Mouse (Mus musculus) G1E (cell line): ENCODE results near the gene Gtf2h5. TPM values are rescaled to one million over a fixed set of nuclear protein-coding genes. Genes with fewer than 3 reads are reported as not detected.

ENCODE experiments used
- ATAC-seq: 2 replicates; pipeline ENCODE4 v1.8.0; 2016; ENCODE audit warnings: mild to moderate bottlenecking; ENCODE audit not compliant: insufficient number of reproducible peaks, poor library complexity, low FRiP score, severe bottlenecking; ENCODE audit errors: extremely low read depth
- DNase-seq: peaks from one replicate; pipeline ENCODE4 v3.0.0; 2012; ENCODE audit warnings: low spot score
- H3K27me3 ChIP-seq: 2 replicates; pipeline ENCODE4 v1.6.1; 2012; ENCODE audit warnings: mild to moderate bottlenecking, low read length, inconsistent platforms; ENCODE audit not compliant: insufficient read depth
- H3K36me3 ChIP-seq: replicated peaks from 2 replicates; pipeline ENCODE3; 2012; ENCODE audit warnings: mild to moderate bottlenecking, inconsistent platforms
- H3K4me1 ChIP-seq: 2 replicates; pipeline ENCODE4 v1.6.1; 2012; ENCODE audit warnings: low read depth, low read length, inconsistent platforms, mixed read lengths; ENCODE audit not compliant: insufficient read depth
- H3K4me3 ChIP-seq: 2 replicates; pipeline ENCODE4 v1.5.1; 2012; ENCODE audit warnings: low read depth, mild to moderate bottlenecking, inconsistent platforms, low read length, moderate library complexity, mixed read lengths
- H3K9me3 ChIP-seq: replicated peaks from 2 replicates; pipeline ENCODE4 v1.6.1; 2012; ENCODE audit warnings: inconsistent platforms
- CTCF ChIP-seq: IDR thresholded peaks from 2 replicates; pipeline ENCODE4 v1.5.1; 2012; ENCODE audit warnings: low read depth, low read length, inconsistent platforms, mixed read lengths
- GATA1 ChIP-seq: IDR thresholded peaks from 2 replicates; pipeline ENCODE4 v1.6.1; 2012; ENCODE audit warnings: borderline replicate concordance, low read length, inconsistent platforms, mixed read lengths
- GATA2 ChIP-seq: IDR thresholded peaks from 2 replicates; pipeline ENCODE4 v1.6.1; 2012; ENCODE audit warnings: low read depth, low read length, inconsistent platforms, borderline replicate concordance
- POLR2AphosphoS5 ChIP-seq: IDR thresholded peaks from 2 replicates; pipeline ENCODE4 v1.6.1; 2012; ENCODE audit warnings: low read depth, low read length, inconsistent platforms; ENCODE audit not compliant: insufficient replicate concordance
- TAL1 ChIP-seq: conservative IDR thresholded peaks from 2 replicates; pipeline ENCODE4 v1.6.1; 2012; ENCODE audit warnings: low read depth, low read length, inconsistent platforms, mixed read lengths
- polyA plus RNA-seq: library from polyadenylated mRNA; stranded (reverse); fragments of >175 nt; gene quantifications from 2 replicates; pipeline ENCODE4 v1.2.3, GENCODE M21; 2012
- total RNA-seq, 2 experiments: library from RNA; stranded (forward) in 1 of 2; stranded (reverse) in 1 of 2; fragments of 200-1000 nt in 1 of 2; fragments of >200 nt in 1 of 2; fragmentation: Nextera tagmentation in 1 of 2; gene quantifications; 2 replicates each; pipeline ENCODE4 v1.2.3; 2014 to 2017

Gtf2h5 gene
- total and polyA plus RNA-seq, 3 experiments, result 3.5 to 119 (median 51.1) TPM

DNA sequence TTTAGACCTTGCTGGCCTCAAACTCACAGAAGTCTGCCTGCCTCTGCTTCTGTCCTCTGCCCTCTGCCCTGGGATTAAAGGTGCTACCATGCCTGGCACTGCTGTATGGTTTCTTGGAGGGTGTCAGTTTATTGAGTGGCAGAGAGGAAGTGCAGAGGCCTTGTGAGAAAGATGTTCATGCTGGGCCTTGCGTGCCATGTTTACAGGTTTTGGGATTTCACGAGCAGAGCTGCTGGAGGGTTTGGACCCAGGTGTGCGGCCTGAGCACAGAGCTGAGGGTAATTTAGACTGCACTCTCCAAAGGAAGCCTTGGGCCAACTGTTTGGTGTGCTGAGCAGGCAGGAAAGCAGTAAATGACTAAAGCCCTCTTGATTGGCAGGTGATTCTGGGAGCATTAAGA is 38.3 kb downstream of the Gtf2h5 start:
- no peaks in the 10 kb centered on the region for H3K9me3 ChIP-seq
- no peaks in the 10 kb centered on the region for H3K27me3 ChIP-seq
- no peak overlapping the region for H3K4me3 ChIP-seq
- peaks cover 36% of the 10 kb centered on the region for H3K36me3 ChIP-seq
- no peak for TF ChIP-seq CTCF
- no peak for TF ChIP-seq TAL1
- no peak for TF ChIP-seq GATA1
- TF ChIP-seq POLR2AphosphoS5, result no peak
- no peak for TF ChIP-seq GATA2
- peaks cover 6% of the 10 kb centered on the region; the same call in 1 of the 2 replicates for H3K4me1 ChIP-seq
- no peak for DNase-seq
- no peak for ATAC-seq

DNA sequence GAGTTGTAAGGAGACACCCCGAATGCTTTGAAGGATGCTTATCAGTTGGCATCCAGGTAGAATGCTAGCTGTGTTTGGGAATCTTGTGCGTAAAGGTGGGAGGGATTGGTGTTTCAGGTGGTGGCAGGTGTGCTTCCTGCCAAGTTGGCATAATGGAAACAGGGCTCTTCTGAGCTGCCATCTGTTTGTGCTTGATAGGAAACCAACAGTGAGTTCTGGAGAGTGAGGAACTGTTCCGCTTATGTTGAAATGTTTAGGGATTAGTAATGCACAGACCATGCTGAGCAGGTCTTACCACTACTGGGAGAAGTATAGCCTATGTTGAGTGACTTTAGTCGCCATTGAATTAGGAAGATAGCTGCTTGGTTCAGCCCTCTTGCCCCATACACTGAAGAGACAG is 39.3 kb downstream of the Gtf2h5 start:
- TF ChIP-seq GATA1 (no peak), CTCF (no peak), TAL1 (no peak), GATA2 (no peak), POLR2AphosphoS5 (no peak)
- peaks cover 40% of the 10 kb centered on the region for H3K36me3 ChIP-seq

DNA sequence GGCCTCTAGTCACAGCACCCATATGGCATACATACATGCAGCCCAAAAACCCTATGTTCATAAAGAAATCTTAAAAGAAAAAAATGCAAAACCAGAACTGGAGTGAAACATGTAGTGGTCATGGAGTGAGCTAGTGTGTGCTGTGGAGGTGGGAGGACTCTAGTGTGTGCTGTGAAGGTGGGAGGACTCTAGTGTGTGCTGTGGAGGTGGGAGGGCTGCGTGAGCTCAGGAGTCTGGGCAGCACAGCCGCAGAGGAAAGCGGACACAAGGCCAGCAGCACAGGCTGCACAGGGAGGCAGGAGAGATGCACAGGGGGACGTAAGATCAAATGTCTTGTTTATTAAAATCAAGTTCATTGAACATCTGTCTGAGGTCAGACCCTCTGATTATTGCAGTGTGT is 44.2 kb downstream of the Gtf2h5 start:
- no peak for DNase-seq
- ATAC-seq, result no peak
- peaks cover 12% of the 10 kb centered on the region; the same call in 1 of the 2 replicates for H3K4me1 ChIP-seq
- no peak for TF ChIP-seq POLR2AphosphoS5
- TF ChIP-seq GATA1, result no peak
- no peak for TF ChIP-seq GATA2
- TF ChIP-seq TAL1, result no peak
- TF ChIP-seq CTCF, result no peak
- peaks cover 33% of the 10 kb centered on the region for H3K36me3 ChIP-seq
- no peaks in the 10 kb centered on the region for H3K27me3 ChIP-seq
- no peak overlapping the region for H3K4me3 ChIP-seq
- no peaks in the 10 kb centered on the region for H3K9me3 ChIP-seq

More for the DNA sequence above, 39.3 kb downstream of the Gtf2h5 start:
- no peak for DNase-seq
- Histone ChIP-seq H3K4me3 (no peak overlapping the region), H3K9me3 (no peaks in the 10 kb centered on the region), H3K4me1 (peaks cover 6% of the 10 kb centered on the region; the same call in 1 of the 2 replicates), H3K27me3 (no peaks in the 10 kb centered on the region)
- ATAC-seq, result no peak

DNA sequence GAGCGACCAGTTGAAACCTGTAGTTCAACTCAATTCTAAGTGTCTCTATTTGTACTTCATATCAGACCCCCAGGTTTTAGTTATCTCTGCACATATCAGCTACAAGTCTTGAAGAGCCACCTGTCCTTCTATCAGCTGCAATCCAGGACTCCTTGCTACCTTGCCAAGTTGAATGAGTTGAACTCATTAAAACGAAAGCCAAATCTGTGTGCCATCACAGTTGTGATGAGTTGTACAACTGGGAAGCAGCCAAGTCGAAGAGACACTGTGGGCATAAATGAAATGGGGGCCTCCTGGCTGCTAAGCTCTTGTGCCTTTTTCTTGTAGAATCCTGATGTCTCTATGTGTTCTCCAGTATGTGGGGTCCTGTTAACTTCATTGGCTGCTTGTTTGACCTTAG is 45.9 kb downstream of the Gtf2h5 start:
- Histone ChIP-seq H3K27me3 (no peaks in the 10 kb centered on the region), H3K4me1 (peaks cover 12% of the 10 kb centered on the region; the same call in 1 of the 2 replicates), H3K9me3 (no peaks in the 10 kb centered on the region), H3K4me3 (no peak overlapping the region), H3K36me3 (peaks cover 30% of the 10 kb centered on the region)
- ATAC-seq (no peak), DNase-seq (no peak)
- TF ChIP-seq POLR2AphosphoS5 (no peak), TAL1 (no peak), CTCF (no peak)

DNA sequence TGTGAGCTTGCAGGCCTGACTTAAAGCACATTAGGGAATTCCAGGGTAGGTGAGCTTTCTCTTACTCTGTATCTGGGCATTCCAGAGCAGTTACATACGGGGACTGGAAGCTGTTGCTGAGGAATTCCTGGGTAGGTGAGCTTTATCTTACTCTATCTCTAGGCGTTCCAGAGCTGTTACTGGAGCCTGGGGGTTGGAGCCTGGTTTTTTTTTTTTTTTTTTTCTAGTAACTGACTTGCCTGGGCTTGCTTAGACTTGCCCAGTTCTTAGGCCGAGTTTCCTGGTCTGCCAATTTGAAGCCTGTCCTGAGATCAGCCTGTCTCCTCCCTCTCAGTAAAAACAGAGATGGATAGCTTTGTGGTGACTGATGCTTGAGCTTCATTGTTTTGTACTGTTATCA is 48.5 kb downstream of the Gtf2h5 start:
- Histone ChIP-seq H3K9me3 (no peaks in the 10 kb centered on the region), H3K36me3 (peaks cover 21% of the 10 kb centered on the region), H3K4me1 (peaks cover 6% of the 10 kb centered on the region; the same call in 1 of the 2 replicates), H3K27me3 (no peaks in the 10 kb centered on the region), H3K4me3 (no peak overlapping the region)
- no peak for TF ChIP-seq TAL1
- no peak for TF ChIP-seq GATA2
- TF ChIP-seq CTCF, result no peak
- TF ChIP-seq POLR2AphosphoS5, result no peak
- TF ChIP-seq GATA1, result no peak
- DNase-seq (no peak), ATAC-seq (peak; percentile 40)

DNA sequence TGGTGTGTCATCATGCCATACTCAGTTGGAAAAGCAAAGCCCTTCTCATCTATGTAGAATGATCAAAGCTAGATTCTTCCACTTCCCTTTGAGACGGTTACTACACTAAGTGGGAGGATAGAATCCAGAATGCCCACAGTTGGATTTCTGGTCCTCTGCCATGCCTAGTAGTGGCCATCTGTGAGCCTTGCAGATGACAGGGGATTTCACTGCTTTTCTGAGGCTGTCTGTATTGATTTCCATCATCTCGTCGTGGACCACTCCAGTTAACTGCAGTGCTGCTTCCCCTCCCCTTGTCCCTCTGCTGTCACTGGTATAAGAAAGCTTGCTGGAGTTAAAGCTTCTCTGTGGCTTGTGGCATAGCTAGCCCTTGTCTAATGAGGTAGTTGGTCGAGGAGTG is 49.8 kb downstream of the Gtf2h5 start:
- ATAC-seq (no peak), DNase-seq (no peak)
- Histone ChIP-seq H3K36me3 (peaks cover 14% of the 10 kb centered on the region), H3K4me3 (no peak overlapping the region), H3K27me3 (no peaks in the 10 kb centered on the region), H3K9me3 (no peaks in the 10 kb centered on the region), H3K4me1 (peaks cover 6% of the 10 kb centered on the region; the same call in 1 of the 2 replicates)
- TF ChIP-seq GATA2, result no peak

DNA sequence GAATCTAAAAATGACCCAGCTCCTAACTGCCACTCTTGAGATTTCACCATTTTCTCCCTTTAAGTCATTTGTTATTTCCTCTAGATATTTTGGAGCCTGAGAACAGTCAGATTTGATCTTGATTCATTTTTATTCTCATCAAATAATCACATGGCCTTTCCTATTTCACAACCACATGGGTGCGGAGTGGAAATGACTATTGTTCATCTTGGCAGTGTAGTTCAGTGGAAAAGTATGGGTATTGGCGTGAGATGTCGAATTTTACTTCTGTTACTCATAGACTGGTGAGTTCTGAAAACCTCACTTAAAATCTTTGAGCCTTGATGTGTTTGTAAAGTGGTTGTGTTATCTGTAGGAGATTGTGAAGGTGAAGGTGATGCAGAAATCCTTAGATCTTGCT is 51.5 kb downstream of the Gtf2h5 start:
- Histone ChIP-seq H3K36me3 (peaks cover 6% of the 10 kb centered on the region), H3K4me3 (no peak overlapping the region), H3K27me3 (no peaks in the 10 kb centered on the region), H3K4me1 (peaks cover 6% of the 10 kb centered on the region; the same call in 1 of the 2 replicates), H3K9me3 (no peaks in the 10 kb centered on the region)
- ATAC-seq (no peak), DNase-seq (no peak)
- TF ChIP-seq GATA2, result no peak
- no peak for TF ChIP-seq TAL1

Other genes starting within 250 kb of the Gtf2h5 start
- 55.5 and 59.7 TPM in 2 replicates for gene Snx9, start 238.5 kb upstream of the Gtf2h5 start, total RNA-seq (2014; fragmentation: Nextera tagmentation)
- 41.1 and 46.7 TPM in 2 replicates for gene Snx9, start 238.5 kb upstream of the Gtf2h5 start, total RNA-seq (2017)
- 26.7 and 28.0 TPM in 2 replicates for gene Snx9, start 238.5 kb upstream of the Gtf2h5 start, polyA plus RNA-seq
- not detected in 2 replicates for gene Synj2, start 138.5 kb upstream of the Gtf2h5 start, total RNA-seq (2014; fragmentation: Nextera tagmentation)
- 0.06 and 0.11 TPM in 2 replicates for gene Synj2, start 138.5 kb upstream of the Gtf2h5 start, total RNA-seq (2017)
- 0.02 TPM in 1 of 2 replicates, not detected in the other for gene Synj2, start 138.5 kb upstream of the Gtf2h5 start, polyA plus RNA-seq
- gene Serac1, start within 50 bp of the Gtf2h5 start, total RNA-seq (2014; fragmentation: Nextera tagmentation), result 9.6 and 16.6 TPM in 2 replicates
- 9.5 and 9.6 TPM in 2 replicates for gene Serac1, start within 50 bp of the Gtf2h5 start, total RNA-seq (2017)
- gene Serac1, start within 50 bp of the Gtf2h5 start, polyA plus RNA-seq, result 4.3 and 6.9 TPM in 2 replicates
- gene Tulp4, start 26.7 kb downstream of the Gtf2h5 start, total RNA-seq (2014; fragmentation: Nextera tagmentation), result 57.5 and 61.2 TPM in 2 replicates
- gene Tulp4, start 26.7 kb downstream of the Gtf2h5 start, total RNA-seq (2017), result 46.4 and 53.0 TPM in 2 replicates
- gene Tulp4, start 26.7 kb downstream of the Gtf2h5 start, polyA plus RNA-seq, result 17.6 and 19.3 TPM in 2 replicates
- not detected in 2 replicates for gene Tmem181a, start 177.1 kb downstream of the Gtf2h5 start, total RNA-seq (2014; fragmentation: Nextera tagmentation)
- gene Tmem181a, start 177.1 kb downstream of the Gtf2h5 start, total RNA-seq (2017), result 0.06 and 0.16 TPM in 2 replicates
- gene Tmem181a, start 177.1 kb downstream of the Gtf2h5 start, polyA plus RNA-seq, result not detected in 2 replicates
- 12.1 and 20.5 TPM in 2 replicates for gene Dynlt1a, start 237.7 kb downstream of the Gtf2h5 start, total RNA-seq (2014; fragmentation: Nextera tagmentation)
- gene Dynlt1a, start 237.7 kb downstream of the Gtf2h5 start, total RNA-seq (2017), result 11.4 and 15.6 TPM in 2 replicates
- gene Dynlt1a, start 237.7 kb downstream of the Gtf2h5 start, polyA plus RNA-seq, result 0.91 TPM in 2 replicates